Mouse (Mus musculus) 416B (cell line): ENCODE data around the gene Nobox.
A peak's percentile ranks its signal among the peaks of the same experiment; 100 is the strongest.

Source experiments
- DNase-seq: peaks from one replicate; pipeline ENCODE4 v3.0.0; 2011; ENCODE audit warnings: low read depth

Gene Nobox

DNA sequence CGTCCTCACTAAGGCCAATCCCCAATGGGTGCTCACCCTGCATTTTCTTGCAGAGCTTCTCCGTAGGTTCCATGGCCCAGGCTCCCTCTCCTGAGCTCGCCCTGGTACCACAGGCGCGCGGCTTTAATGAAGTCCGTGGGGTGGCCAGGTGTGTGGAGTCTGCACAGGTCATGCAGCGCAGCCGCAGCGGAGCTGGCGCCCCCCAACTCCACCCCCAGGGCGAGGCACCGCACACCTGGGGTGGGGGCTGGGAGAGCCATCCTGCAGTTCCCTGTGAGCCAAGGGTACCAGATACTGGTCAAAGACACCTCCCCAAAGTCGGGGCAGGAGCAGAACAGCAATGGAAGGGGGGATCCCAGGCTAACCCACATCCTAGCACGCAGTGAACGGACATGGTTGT is at the start of gene Nobox:
Gene Nobox, minus strand, starts transcription at position 101 of the 400 bp plus-strand sequence.
- no peak for DNase-seq

DNA sequence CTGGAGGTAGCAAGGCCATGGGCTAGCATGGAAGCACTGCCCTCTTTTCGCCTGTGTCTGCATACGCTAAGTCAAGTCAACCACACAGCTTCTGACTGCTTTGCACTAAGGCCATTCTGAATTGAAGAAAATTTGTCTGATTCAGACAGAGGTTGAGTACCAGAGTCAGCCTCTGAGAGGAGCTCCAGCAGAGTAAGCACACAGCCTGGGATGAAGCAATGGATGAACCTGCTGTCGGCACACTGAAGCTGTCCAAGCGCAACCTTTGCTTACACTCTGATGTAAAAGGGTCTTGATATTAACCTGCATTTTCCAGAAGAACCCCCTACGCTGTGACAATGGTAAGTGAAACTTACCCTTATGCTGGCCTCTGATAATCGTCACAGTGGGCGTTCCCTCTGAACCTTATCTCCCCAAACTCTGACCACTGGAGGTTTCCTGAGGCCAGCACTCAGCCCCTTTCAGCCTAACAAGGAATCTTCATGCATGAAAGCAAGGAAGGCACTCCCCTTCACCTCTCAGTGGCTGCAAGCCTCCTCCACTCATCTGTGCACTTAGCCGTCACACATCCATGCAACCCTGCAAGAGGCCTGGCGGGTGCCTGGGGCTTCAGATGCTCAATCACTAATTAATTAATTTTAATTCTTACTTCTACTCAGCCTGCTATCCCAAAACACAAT is 45.3 kb upstream of the Nobox start:
- DNase-seq: peak; percentile 83

DNA sequence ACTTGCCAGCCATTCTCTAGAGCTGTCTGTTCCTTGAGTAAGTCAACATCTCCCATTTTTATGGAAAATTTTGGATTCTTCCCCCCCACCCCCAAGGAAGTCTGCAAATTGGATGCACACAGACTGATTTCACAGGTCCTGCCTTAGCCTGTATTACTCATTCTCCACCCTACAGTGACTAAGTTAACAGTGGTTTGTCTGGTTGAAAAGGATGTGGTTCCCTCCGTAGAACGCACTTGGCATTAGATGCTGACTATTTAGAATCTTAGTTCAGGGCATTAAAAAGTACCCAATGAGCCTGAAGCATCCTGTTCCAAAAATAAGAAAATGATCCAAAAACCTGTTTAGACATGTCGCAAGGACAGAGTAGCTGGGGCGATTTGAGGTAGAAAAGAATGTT is 44.1 kb upstream of the Nobox start:
- DNase-seq: peak; percentile 68

DNA sequence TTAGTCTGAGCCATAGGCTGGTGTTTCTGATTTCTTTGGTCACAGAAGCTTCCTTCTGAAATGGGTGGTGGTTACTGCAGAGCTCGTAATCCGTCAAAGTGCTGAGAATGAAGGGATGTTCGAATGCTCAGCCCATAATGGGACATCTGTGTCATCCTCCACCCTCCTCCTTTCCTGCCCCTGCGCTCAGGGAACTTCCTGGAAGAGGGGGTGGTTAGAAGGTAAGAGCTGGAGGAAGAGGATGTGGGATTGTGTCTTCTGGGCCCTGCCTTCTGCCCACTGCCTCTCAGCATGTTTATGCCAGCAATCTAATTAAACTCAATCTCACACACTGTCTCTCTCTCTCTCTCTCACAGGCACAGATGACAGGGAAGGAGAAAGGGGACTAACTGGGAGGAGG is 39.7 kb upstream of the Nobox start:
- DNase-seq: peak; percentile 20

DNA sequence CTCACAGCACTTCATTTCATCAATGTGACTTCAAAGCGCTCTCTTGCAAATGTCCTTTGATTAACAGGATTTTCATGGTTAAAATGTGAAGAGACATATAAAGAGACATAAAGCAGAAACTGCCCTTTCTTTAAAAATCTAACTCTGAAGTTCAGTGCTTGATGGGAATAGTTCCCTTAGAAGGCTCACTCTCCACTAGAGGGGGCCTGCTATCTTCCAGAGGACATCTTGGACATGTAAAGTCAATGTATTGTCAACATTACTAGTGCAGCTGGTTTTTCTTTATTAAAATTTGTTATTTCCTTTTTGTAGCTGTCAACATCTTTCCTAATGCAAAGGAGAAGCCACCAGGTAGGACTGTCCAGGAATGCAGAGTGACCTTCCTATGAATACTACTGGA is 38.3 kb upstream of the Nobox start:
- peak; percentile 53 for DNase-seq

DNA sequence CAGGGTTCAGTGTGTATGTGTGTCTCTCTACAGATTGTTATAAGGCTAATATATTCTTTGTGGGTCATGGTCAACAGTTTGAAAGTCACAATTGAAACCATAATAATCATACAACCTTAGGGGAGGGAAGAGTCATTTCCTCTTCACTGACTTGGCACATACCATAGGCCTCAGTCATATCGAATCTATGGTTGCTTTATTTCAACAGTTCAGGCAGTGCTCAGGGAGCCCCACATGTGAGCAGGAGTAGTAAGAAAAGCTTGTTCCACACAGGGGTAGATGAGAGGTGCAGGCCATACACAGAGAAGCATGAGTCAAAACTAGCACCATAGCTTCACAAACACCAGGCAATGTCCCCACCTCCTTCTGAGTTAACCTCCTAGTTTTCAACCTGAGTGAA is 33.7 kb upstream of the Nobox start:
- DNase-seq: peak; percentile 6

DNA sequence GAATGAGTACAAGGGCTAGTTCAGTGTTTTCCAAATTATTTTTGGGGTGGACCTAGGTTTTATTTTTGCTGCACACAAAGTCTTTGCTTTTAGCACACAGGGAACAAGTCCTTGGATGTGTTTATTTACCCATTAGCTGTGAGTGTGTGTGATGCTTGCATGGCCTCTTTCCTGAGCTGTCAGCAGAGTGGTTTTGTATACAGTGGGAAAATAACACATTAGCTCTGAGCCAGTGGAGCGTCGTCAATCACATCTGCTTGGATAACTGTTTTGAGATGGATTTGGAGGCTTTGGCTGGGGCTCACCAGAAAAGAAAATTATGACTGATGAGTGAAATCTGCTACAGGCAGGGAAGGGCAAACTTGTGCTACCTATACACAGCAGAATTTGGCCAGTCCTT is 33.0 kb upstream of the Nobox start:
- no peak for DNase-seq

DNA sequence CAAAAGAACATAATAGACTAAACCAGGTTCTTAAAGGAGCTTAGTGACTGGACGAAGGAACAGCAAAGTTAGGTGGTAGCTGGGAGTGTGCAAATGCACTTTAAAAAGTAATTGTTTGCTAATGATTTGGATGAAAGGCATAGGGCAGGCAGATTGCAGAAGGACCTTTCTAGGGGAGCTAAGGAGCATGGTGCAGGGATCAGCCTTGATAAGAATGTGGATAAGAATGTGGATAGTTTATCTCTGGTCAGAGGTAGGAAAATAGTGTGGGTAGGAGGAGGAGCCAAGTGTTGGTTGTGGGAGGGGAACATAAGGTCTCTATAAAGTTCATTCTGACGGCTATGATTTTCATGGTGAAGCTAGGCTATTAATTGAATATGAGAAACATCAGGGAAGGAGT is 29.4 kb upstream of the Nobox start:
- DNase-seq: no peak

DNA sequence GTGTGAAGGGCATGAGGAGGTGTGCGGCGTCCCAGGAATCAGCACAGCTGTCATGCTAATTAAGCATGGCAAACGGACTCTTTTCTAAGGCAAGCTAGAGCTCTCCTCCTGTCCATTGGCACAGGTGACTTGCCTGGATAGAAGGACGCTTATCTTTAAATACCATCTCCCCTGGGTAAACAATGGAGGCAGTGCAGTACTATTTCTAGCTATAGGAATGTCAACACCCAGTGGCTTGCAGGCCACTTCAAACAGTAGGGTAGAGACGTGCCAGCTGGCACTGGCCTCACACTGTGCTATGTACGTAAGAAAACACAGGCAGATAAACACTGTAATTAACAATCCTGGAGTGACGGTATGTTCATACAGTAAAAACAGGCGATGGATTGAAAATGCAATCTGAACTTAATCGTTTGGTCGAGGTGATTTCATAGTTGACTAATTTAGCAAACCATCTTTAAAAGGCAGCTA is 28.2 kb upstream of the Nobox start:
- no peak for DNase-seq

DNA sequence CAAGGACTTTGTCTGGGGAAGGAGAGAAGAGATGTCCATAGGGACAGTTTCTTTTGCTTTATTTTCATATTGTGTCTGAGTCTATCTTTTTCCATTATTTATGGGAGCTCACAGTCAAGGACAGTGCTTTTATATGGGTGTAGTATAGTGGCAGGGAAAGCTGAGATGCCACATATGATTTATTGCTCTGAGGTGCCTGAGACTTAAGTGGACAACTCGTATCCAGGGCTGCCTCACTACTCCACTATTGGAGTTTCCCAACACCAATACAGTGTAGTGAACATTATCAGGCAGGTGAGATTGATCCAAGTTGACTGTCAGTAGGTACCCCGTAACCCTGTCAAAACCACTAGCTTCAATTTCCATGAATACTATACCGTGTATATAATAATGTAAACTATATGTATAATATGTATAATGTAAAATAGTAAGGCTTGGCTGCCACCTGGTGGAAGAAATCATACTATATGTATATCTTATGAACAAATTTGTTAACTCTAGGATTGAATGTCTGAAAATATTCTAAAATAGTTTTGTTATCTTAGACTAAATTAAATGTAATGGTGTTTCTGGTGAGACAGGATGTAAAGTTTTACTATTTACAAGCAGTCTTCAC is 26.4 kb upstream of the Nobox start:
- DNase-seq: peak; percentile 61

DNA sequence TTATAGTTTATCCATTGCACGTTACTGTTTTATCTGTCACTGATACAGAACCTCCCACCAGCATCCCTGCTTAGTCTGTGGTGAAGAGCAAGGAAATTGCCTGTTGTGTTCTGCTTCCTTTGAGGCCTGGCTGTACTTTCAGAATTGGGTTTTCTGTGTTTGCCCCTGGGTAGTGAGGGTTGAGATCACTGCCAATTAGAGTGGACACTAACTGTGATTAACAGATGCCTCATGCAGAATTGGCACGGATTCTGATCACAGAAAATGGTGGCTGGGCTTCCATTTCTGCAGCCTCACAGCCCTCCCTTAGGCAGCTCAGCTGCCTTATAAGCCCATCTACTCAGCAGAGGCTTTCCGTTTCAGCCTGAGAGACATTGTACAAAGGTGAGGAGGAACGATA is 24.1 kb upstream of the Nobox start:
- no peak for DNase-seq

DNA sequence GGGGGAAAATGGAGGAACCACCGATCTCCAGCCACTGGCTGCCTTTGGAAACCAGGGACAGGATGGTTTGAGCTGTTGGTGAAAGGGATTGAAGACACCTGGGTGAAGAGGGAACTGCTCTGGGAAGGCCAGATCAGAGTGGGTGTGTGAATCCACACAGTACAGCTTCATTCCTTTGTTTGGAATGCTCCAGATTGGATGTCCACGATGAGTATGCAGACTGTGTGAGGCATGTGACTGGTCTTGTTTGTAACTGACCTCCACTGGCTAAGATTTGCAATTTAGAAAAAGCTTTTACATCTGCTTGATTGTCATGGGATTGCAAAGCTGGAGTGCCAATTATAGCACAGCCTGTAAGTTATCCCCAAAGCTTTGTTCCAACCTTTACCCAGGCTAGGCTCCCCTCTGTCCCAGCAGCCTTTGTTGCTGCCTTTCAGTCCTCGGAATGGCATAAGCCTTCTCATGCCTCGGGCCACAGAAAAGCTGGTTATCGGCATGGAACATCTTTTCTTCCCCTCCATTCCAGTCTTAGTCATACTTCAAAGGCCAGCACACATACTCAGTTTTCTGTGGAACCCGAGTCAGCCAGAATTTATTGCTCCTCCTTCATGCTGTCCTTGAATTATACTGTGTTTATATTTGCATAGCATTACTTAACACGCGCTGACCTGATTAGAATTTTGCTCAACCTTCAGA is 3.8 kb upstream of the Nobox start:
- no peak for DNase-seq

DNA sequence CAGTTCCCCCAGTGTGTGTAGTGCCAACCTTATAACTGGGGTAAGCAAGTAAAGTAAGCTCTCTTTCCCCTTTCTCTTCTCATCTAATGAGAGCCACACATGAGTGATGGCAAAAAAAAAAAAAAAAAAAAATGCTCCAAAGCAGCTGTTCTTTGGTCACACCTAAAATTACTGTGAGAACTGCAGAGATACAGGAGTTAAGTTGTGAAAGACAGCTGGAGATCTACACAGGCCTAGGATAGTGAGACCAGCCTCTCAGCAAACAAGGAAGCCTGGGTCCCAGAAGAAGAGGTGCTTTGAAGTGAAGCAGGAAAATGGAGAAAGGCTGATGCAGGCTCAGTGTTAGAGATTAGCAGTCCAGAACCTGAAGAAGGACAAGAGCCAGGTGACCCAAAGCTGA is 3.2 kb upstream of the Nobox start:
- DNase-seq: no peak

DNA sequence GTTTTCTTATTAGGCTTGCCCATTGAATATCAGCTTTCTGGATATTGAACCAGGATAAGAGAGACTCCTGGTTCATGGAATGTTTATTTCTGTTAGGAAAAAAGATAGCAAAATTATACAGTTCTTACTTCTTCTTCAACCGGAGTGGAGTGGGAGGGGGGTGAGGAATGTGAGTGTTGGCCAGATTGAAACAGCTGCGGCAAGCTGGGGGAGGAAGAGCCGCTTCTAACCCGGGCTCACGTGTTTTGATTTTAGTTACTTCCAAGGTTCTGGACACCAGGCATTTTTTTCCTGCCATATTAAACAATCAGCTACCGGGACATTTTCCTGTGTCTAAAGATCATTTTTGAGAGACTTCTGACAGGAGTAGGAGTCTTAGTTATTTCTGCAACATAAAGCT is 717 bp upstream of the Nobox start:
- DNase-seq: no peak

DNA sequence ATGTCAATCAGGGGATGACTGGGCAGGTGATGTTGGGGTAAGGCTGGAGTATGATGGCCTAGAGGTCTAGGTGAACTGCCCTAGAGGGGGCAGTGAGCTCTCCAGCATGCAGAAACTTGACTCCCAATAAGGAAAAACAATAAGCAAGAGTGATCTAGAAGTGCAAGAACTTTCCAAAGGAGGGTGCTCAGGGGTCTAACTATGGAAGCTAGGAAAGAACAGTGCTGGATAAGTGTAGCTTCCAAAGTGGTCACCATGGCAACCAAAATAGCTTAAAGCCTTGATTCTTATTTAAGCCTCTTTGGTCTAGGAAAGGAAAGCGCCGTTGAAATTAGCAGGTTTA is 11.9 kb downstream of the Nobox start:
- no peak for DNase-seq

DNA sequence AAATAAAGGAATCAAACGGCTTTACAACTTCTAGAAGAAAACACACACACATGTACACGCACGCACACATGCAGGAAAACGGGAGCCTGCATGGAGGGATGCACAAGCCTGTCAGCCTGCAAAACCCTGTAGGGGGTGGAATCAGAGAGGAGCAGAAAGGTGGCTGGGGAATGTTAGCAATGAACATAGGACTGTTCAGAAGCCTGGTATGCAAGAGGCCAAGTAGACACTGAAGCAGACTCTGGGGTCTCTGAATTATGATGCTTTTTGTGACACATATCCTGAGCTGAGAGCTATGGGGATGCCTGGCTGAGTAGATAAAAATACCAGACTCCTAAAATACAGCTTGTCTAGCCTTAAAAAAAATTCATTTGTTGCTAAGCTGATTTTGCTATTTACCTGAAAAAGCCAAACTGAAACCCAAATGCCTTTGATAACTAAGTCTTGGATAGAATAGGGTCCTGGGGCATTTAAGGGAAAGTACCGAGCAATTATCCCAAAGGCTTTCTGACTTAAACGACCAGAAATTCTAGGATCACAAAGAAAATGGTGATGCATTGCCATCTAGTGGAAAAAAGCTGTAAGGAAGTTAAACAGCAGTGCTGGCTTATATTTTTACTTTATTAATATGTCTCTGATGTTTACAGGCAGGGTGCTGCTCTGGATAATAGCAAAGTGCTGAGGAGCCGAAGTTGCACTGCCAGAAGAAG is 12.4 kb downstream of the Nobox start:
- peak; percentile 44 for DNase-seq

DNA sequence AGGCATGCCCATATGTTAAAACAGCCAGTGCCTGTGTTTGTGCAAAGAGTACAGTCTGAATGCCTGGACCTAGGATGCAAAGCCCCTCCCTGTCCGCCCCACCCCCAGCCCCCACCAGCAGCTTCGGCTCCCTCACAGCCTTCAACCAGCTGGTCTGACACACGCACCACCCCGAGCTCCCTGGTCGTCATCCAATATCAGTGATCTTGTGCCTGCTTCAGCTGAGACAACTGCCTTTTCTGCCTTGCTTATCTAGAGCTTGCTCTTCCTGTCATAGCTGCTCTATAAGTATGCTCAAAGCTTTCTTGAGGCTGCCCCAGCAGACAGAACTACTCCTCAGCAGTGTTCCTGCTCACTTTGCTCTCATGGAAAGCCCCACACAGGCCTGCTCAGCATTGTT is 13.4 kb downstream of the Nobox start:
- no peak for DNase-seq

DNA sequence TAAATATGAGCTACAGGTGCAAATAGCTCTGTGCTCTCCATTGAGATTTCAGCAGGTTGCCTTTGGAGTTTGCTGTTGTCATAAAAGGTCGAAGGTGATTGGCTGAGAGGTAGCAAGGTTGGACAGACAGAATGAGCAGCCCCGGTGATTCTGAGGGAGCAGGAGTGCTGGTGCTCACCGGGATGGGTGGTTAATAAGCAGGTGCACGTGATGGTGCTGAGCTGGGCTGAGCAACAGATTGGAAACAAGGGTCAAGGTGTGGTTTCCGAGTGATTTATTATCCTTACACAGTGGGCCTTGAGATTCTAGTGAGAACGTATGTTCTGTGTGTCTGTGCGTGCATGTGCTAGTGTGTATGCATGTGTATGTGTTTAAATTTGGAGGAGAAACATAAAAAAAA is 16.2 kb downstream of the Nobox start:
- no peak for DNase-seq

DNA sequence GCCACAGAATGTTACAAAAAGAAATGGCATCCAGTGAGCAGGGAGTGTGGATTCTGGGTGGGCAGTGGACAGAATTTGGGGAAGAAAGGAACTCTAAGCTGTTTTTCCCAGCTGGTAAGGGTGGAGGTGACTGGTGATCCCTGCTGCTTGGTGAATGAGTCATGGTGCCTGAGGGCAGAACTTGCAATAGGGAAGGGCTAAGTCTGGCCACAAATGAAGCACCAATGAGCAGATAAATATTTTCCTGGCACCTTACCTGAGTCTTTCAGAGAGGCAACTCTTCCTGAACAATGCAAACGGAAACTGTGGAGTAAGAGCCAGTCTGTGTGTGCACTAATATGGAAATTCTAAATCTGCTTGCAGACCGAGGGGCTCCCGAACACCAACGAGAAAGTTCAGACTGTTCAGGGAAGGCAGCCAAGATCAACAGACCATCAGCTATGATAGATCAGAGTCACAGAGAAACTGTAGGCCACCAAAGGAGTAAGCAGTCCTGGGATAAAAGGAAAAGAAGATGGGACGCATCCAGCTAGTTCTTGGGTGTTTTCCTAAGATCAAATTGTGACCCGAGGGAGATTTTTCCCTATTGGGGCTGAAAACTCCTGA is 16.8 kb downstream of the Nobox start:
- DNase-seq: no peak

DNA sequence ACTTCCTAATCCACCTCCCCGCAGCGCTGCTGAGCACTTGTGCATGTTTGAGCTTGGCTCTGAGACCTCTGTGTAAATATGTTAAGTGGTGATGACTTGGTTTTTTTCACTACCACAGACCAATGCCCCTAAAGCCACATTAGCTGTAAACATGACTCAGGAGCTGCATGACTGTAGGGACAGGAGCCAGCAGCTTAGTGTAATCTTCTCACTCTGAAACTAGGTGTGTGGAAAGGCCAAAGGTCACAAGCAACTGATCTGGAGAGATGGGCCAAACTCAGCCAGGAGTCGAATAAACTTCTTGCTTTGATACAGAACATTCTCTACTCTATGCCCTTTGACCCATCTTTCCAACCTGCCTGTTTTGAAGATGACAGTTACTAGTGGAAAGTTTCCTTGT is 17.3 kb downstream of the Nobox start:
- DNase-seq: peak; percentile 46

DNA sequence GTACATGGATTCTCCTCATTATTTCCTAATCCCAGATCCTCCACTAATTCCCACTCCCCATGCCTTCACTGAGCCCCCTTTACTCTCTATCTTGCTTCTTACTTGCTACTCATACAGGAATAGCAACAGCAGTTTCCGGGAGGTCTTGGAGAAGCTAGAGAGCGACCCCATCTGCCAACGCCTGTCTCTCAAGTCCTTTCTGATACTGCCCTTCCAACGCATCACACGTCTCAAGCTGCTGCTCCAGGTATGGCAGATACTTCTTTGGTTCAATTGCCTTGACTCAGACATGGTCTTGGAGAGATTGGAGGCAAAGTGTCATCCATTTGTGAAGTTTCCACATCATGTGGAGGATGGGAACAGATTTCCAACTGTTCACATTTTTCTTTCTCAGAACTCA is 28.9 kb downstream of the Nobox start:
- no peak for DNase-seq

DNA sequence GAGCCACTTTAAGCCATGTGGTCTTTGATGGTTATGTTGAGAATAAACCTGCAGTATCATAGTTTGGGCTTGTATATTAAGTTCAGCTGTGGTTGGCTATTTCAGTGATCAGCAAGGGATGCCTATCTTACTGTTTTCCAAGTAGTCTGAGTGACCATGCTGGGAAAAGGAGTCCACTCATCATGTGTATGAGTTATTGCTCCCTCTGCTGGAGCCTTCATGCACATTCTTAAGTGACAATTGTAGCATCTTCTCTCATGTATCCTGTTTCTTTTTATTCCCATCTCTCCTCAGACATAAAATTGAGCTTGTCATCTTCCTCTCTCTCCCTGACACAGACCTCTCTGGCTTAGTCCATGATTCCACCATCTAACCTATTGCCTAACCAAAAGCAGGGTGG is 31.1 kb downstream of the Nobox start:
- DNase-seq: peak; percentile 43

DNA sequence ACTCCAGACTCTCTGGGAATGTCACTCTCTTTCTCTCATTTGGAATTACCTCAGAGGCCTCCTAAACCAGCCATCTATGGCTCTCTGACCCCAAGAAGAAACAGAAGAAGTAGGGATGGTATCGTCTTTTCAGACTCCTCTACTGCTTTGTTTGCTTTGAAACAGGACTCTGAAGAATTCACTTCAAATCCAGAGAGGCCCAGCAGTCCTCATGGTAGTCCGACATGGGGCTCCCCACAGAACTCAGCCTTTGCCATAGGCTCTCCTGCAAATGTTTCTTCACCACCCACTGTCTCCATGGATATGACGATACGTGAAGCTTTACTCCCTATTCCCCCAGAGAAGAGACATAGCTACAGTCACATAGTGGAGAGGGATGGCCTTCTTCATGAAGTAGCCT is 35.2 kb downstream of the Nobox start:
- no peak for DNase-seq
